Mouse (Mus musculus) ES-Bruce4 (cell line): ENCODE measurements around the gene Gm10337.

ENCODE experiments used
- CTCF ChIP-seq: IDR thresholded peaks from one replicate; pipeline ENCODE4 v1.8.1; 2011; ENCODE audit warnings: low read depth, low read length
- POLR2A ChIP-seq: IDR thresholded peaks from one replicate; pipeline ENCODE4 v1.8.1; 2011; ENCODE audit warnings: low read length; ENCODE audit not compliant: insufficient read depth

DNA sequence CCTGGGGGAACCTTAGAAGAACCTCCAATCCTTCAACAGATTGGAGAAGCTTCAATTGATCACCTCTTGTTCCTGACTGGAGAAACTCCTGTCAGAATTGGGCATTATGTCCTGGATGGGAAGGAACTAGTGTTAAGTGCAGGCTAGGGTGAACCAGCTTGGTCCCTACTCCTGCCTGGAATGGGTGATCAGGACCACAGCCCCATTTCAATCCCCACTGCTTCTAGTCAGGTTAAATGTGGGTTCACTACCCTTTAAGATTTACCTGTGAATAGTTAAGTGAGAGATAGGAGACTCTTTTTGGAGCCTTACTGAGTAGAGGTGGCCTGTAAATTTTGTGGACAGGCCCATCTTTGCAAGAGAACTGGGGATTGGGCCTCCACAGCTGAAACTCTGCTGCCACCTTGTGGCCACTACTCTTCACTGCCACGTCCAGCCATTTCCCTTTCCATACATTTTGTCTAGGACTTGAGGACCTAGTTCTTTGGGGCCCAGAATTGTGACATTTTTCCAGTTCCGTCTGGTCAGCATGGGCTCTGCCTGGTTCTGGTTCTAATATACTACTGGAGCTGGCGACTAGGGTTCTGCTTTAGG, 21.5 kb downstream of the Gm10337 start, which contains the start of gene Npff:
- TF ChIP-seq CTCF: peak; percentile 96
- TF ChIP-seq POLR2A: no peak
